Mouse (Mus musculus): ENCODE results near the gene Gm7579.
"Not testable (repeated sequence)": the region's sequence is repeated elsewhere in the genome, so short reads cannot be mapped to it uniquely, and the experiment has no call there.

Gene Gm7579

DNA sequence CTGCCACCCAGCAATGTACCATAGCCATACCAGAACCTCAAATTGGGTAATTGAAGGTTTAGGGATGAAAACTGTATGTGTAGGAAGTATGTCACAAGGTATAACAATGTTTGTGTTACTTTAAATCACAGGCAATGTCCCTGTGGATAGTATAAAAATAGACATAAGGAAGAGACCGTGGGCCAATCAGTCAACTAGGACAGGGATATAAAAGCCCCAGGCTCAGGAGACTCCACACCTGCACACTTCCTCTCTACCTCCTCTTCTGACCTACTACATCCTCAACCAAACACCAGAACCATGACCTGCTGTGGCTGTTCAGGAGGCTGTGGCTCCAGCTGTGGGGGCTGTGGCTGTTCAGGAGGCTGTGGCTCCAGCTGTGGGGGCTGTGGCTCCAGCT is at the start of gene Gm7579:
Gm7579 (plus strand) TSS at position 301 of the 400 bp plus-strand sequence.
- no peak for DNase-seq (ENCODE audit: low spot score in 2 of 2)

- not testable (repeated sequence) for DNase-seq (ENCODE audit: low spot score in 2 of 2)
Measured at GRCm38 (mm10) chr7:142165639-142166038, 46.0 kb upstream of the Gm7579 start, which contains the start of gene Gm4553. Gm4553 (minus strand) TSS chr7:142165739.

DNA sequence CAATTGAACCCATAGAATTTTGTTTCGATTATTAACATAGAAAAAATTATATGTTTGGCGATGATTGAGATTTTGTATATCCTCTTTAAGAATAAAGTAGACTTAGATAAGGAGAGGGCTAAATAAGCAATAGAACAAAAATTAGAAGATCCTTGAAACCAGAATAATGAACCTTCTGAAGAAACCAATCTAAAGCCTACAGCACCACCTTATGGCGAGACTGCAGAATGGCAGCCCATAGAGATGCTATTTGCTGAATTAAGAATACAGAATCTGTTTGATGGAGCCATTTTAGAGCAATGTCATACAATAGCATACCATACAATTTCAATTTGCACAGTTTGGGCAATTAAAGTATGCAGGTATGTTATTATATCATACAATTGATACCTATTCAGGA is 41.8 kb upstream of the Gm7579 start:
- peak in 1 of 2 experiments; percentile 28 for DNase-seq (ENCODE audit: low spot score in 2 of 2)

DNA sequence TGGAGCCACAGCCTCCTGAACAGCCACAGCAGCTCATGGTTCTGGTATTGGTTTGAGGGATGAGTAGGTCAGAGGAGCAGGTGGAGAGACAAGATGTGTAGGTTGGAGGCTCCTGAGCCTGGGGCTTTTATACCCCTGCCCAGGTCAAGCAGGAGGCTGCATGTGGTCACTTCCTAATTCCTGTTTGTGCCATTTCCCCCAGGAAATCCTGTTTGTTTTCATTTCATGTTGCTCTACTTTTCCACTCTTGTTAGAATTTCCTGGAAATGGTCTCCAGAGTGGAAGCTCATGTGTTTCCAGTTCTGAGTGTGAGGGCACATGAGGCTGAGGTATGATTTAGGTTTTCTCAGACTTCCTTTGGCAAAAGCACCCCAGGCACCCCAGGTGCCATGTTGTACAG is 35.8 kb upstream of the Gm7579 start, which contains the start of gene Krtap5-2:
Krtap5-2 (minus strand) TSS at position 101 of the 400 bp plus-strand sequence.
- DNase-seq (ENCODE audit: low spot score in 2 of 2) = not testable (repeated sequence)

DNA sequence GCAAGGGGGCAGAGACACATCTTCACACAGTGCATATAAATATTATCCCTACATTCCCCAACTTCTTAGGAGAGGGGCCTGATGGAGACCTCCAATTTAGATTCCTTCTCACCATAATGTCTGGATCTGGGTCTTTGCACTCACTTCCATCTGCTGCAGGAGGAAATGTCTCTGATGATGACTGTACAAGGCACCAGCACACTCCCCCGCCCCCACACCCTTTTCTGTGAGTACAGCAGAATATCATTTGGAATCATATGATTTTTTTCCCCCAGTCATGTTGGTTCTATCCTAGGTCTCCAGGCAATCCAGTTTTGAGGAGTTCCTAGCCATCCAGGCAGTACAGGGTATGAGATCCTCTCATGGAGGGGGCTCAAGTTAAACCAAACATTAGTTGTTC is 33.0 kb upstream of the Gm7579 start:
- peak in 1 of 2 experiments; percentile 27 for DNase-seq (ENCODE audit: low spot score in 2 of 2)

GRCm38 (mm10) chr7:142181021-142181420 is 30.6 kb upstream of the Gm7579 start:
- no peak for DNase-seq (ENCODE audit: low spot score in 2 of 2)

- no peak for DNase-seq (ENCODE audit: low spot score in 2 of 2)
Measured at GRCm38 (mm10) chr7:142188156-142188555, 23.5 kb upstream of the Gm7579 start.

GRCm38 (mm10) chr7:142190289-142190688 is 21.4 kb upstream of the Gm7579 start, which contains the start of gene Gm10153:
Gm10153 (minus strand) TSS chr7:142190389.
- DNase-seq (ENCODE audit: low spot score in 2 of 2) = no peak

- DNase-seq (ENCODE audit: low spot score in 2 of 2) = no peak
Measured at GRCm38 (mm10) chr7:142198748-142199147, 12.9 kb upstream of the Gm7579 start.

GRCm38 (mm10) chr7:142201064-142201463 is 10.6 kb upstream of the Gm7579 start, which contains the start of gene Krtap5-3:
Krtap5-3 (plus strand) TSS chr7:142201364.
- no peak for DNase-seq (ENCODE audit: low spot score in 2 of 2)

GRCm38 (mm10) chr7:142205488-142205887 is 6.2 kb upstream of the Gm7579 start:
- no peak for DNase-seq (ENCODE audit: low spot score in 2 of 2)

DNA sequence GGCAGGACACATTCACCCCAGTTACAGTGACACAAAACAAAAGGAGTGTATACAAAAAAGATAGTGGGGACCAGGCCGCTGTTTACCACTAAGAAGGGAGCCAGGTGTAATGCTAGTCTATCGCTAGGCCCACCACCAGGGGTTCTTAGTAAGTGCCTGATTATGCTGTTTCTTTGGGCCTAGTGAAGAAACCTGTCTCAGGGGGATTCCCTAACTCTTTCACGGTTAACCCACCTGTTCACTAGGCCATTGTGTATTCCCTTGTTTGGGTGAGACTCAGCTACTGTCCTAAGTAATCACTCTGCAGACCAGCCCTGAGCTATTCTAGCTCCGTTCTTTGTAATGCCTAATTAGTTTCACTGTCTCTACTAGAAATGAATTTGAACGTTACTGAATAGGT is 4.8 kb upstream of the Gm7579 start:
- not testable (repeated sequence) for DNase-seq (ENCODE audit: low spot score in 2 of 2)

- not testable (repeated sequence) for DNase-seq (ENCODE audit: low spot score in 2 of 2)
Measured at GRCm38 (mm10) chr7:142212136-142212535, 477 bp downstream of the Gm7579 start.

- no peak for DNase-seq (ENCODE audit: low spot score in 2 of 2)
Measured at GRCm38 (mm10) chr7:142224518-142224917, 12.9 kb downstream of the Gm7579 start.

DNA sequence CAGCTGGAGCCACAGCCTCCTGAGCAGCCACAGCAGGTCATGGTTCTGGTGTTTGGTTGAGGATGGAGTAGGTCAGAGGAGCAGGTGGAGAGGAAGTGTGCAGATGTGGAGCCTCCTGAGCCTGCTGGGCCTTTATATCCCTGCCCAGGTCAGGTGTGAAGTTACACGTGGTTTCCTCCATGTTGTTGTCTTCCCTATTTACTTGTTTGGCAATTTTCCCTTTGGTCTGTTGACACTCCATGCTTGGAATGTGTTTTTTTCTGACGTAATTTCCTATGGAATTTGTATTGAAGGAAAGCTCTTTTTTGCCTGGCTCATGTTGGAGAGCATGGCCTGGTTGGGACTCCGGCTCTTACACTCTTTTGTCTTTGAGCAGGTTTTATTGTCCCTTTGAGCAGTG is 18.2 kb downstream of the Gm7579 start, which contains the start of gene Krtap5-5:
Krtap5-5 (minus strand) TSS at position 101 of the 400 bp plus-strand sequence.
- not testable (repeated sequence) for DNase-seq (ENCODE audit: low spot score in 2 of 2)

DNA sequence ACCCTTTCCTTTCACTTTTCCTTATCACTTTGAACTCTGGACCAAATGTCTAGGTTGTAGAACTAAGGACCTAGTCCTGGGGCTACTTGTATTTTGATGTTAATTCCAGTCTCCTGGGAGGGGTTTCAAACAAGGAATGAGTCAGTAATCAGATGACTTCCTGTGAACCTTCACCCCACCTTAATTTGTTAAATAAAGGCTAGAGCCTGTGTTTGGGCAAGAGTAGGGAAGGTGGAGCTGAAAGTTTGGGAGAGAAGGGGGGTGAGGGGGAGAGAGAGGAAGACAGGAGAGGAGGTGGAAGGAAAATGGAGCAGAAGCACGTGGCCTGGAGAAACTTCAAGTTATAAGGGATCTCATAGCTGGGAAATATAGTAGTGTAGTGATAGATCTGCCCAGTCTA is 19.9 kb downstream of the Gm7579 start:
- DNase-seq (ENCODE audit: low spot score in 2 of 2) = no peak

GRCm38 (mm10) chr7:142240978-142241377 is 29.3 kb downstream of the Gm7579 start, which contains the start of gene Gm40460:
Gm40460 (minus strand) TSS chr7:142241078.
- DNase-seq (ENCODE audit: low spot score in 2 of 2) = no peak

GRCm38 (mm10) chr7:142249824-142250223 is 38.2 kb downstream of the Gm7579 start:
- DNase-seq (ENCODE audit: low spot score in 2 of 2) = peak in 1 of 2 experiments; percentile 41

- DNase-seq (ENCODE audit: low spot score in 2 of 2) = peak; percentile 37 to 60
Measured at GRCm38 (mm10) chr7:142255517-142255916, 43.9 kb downstream of the Gm7579 start.

DNA sequence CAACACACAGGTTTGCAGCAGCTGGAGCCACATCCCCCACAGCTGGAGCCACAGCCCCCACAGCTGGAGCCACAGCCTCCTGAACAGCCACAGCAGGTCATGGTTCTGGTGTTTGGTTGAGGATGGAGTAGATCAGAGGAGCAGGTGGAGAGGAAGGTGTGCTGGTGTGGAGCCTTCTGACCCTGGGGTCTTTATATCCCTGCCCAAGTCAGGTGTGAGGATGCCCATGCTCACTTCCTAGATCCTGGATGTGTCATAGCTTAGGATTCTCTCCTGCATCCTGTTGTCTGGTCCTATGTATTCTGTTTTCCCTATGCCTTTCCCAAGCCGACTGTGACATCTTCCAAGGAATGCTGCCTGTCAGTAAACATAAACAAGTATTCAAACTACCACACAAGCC is 46.6 kb downstream of the Gm7579 start, which contains the start of gene Gm2431:
Gm2431 (minus strand) TSS at position 101 of the 400 bp plus-strand sequence.
- DNase-seq (ENCODE audit: low spot score in 2 of 2) = not testable (repeated sequence)

Measured in right cerebral cortex, postnatal 10 days (tissue).